ENCODE assay signal across 11 mouse cellular contexts in the genomic region with DNA sequence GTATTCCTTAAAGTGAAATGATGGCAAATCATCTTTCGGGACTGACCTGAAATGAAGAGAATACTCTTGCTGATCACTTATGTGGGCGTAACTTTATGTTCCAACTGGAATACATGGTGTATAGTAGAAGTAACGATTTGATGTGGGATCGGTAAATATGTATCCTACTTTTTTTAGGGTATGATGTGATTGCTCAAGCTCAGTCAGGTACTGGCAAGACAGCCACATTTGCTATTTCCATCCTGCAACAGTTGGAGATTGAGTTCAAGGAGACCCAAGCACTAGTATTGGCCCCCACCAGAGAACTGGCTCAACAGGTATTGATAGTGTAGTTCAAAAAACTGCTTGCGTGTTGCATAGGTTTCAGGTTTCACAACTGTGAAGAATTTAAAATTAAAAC. TPM values are rescaled to one million over a fixed set of nuclear protein-coding genes. Genes with fewer than 3 reads are reported as not detected.
DNase-seq lines count a peak whose midpoint lies in the region; ATAC-seq and TF ChIP-seq lines count a peak whose summit lies in the region.
"Had no signal": no experiment of that assay in that cellular context is flagged by ENCODE, and none has a peak within 500 bp of the region (broad histone marks: within the 10 kb centered on the region; RNA-seq: fewer than 3 reads in every experiment).

No protein-coding gene starts in this region.

- peak overlapping the region; percentile 100 for H3K9ac ChIP-seq in heart, embryonic 12.5 days
- peak overlapping the region; percentile 100 for H3K9ac ChIP-seq in heart, embryonic 16.5 days (ENCODE audit: low read length)

- H3K79me2 ChIP-seq in macrophage (ENCODE audit: inconsistent target) = peaks cover 45% of the 10 kb centered on the region

- H3K36me3 ChIP-seq in heart, embryonic 12.5 days = peaks cover 49% of the 10 kb centered on the region
- H3K36me3 ChIP-seq in G1E (replicated peaks) = peaks cover 50% of the 10 kb centered on the region
- peaks cover 40% of the 10 kb centered on the region for H3K36me3 ChIP-seq in heart, embryonic 16.5 days (ENCODE audit: control insufficient read depth, insufficient read depth)
- peaks cover 42% of the 10 kb centered on the region for H3K36me3 ChIP-seq in macrophage (ENCODE audit: inconsistent target)

- H3K4me2 ChIP-seq in heart, embryonic 12.5 days = peak overlapping the region; percentile 96
- peak overlapping the region; percentile 92 for H3K4me2 ChIP-seq in heart, embryonic 16.5 days (ENCODE audit: low read depth, low read length)

- peak overlapping the region; percentile 99 for H3K4me3 ChIP-seq in heart, embryonic 12.5 days
- peak overlapping the region; percentile 97 for H3K4me3 ChIP-seq in G1E (ENCODE audit: low read depth, low read length)
- H3K4me3 ChIP-seq in heart, embryonic 16.5 days (ENCODE audit: low read length) = peak overlapping the region; percentile 100
- peak overlapping the region; percentile 99 for H3K4me3 ChIP-seq in macrophage (ENCODE audit: inconsistent target)

- H3K4me1 ChIP-seq in heart, embryonic 12.5 days (replicated peaks) = peaks cover 19% of the 10 kb centered on the region
- peaks cover 21% of the 10 kb centered on the region for H3K4me1 ChIP-seq in G1E (ENCODE audit: insufficient read depth, low read depth, low read length)
- peaks cover 39% of the 10 kb centered on the region for H3K4me1 ChIP-seq in heart, embryonic 16.5 days (ENCODE audit: control insufficient read depth, insufficient read depth, low read length)

- no peaks in the 10 kb centered on the region for H3K9me3 ChIP-seq in heart, embryonic 12.5 days (replicated peaks)
- no peaks in the 10 kb centered on the region for H3K9me3 ChIP-seq in G1E (replicated peaks)
- H3K9me3 ChIP-seq in heart, embryonic 16.5 days (replicated peaks; ENCODE audit: control insufficient read depth, low read length) = no peaks in the 10 kb centered on the region

- H3K27ac ChIP-seq in heart, embryonic 12.5 days (ENCODE audit: poor library complexity, severe bottlenecking) = peak overlapping the region; percentile 48
- peak overlapping the region; percentile 38; the same call in 1 of the 2 replicates for H3K27ac ChIP-seq in heart, embryonic 16.5 days (ENCODE audit: low read length)
- peak overlapping the region; percentile 97 for H3K27ac ChIP-seq in macrophage

- no peak for TF ChIP-seq CTCF in G1E (IDR thresholded peaks at IDR 0.05; ENCODE audit: low read depth, low read length)

- H3K27me3 ChIP-seq in heart, embryonic 12.5 days (replicated peaks) = no peaks in the 10 kb centered on the region
- no peaks in the 10 kb centered on the region for H3K27me3 ChIP-seq in G1E (ENCODE audit: insufficient read depth, low read length)
- H3K27me3 ChIP-seq in heart, embryonic 16.5 days (ENCODE audit: control insufficient read depth, insufficient read depth, low read length) = no peaks in the 10 kb centered on the region
- H3K27me3 ChIP-seq: Patski had no signal

- 4% methylated on average over 5 of the region's 5 CpGs for WGBS in heart, embryonic 12.5 days
- WGBS in heart, embryonic 16.5 days = 2% methylated on average over 5 of the region's 5 CpGs
- WGBS in macrophage (ENCODE audit: missing documents) = 8% methylated on average over 5 of the region's 5 CpGs

- DNase-seq in heart, adult 9 months (ENCODE audit: low spot score in 2 of 2) = no peak
- no peak for DNase-seq in G1E (ENCODE audit: low spot score)
- no peak for DNase-seq in right cerebral cortex, adult 18-20 months
- no peak for DNase-seq in Muller cell, postnatal 12 days (ENCODE audit: inconsistent ontology term)
- DNase-seq in c-Kit-positive CD71-positive TER-119-positive erythroid progenitor cells, embryonic 14.5 days (ENCODE audit: low spot score) = no peak
- DNase-seq: right cerebral cortex, postnatal 25 days had no signal

- no peak for ATAC-seq in heart, embryonic 12.5 days (ENCODE audit: insufficient number of reproducible peaks, low FRiP score)
- ATAC-seq in G1E (ENCODE audit: extremely low read depth, insufficient number of reproducible peaks, low FRiP score, poor library complexity, severe bottlenecking) = no peak
- ATAC-seq in heart, embryonic 16.5 days (replicated peaks; ENCODE audit: extremely low read depth, insufficient read depth, low FRiP score) = no peak

RNA-seq across cellular contexts. Expression of a gene that starts 1.7 kb away (rescaled TPM):
- 195 and 209 TPM in 2 replicates for polyA plus RNA-seq in heart, embryonic 12.5 days (2016; fragmentation: Nextera tagmentation; extraction: Ambion mirVana)
- total RNA-seq in G1E (2014; fragmentation: Nextera tagmentation) (776 and 797 TPM in 2 replicates), G1E (2017) (849 and 913 TPM in 2 replicates)
- polyA plus RNA-seq in G1E (2012) (8.4 and 10.5 TPM in 2 replicates), macrophage (2018) (205 to 241 TPM (median 212 TPM) in 3 replicates)
- polyA plus RNA-seq in heart, embryonic 16.5 days (2015; fragmentation: Nextera tagmentation; extraction: Ambion mirVana) = 156 and 174 TPM in 2 replicates
- total RNA-seq in macrophage (2018; cell fraction: chromatin; rRNA removed) = 1,000 to 10,000 TPM in 15 of 26 experiments, 100 to 1,000 TPM in 11; 529 to 1,707 (median 1,135) TPM
- 100 to 1,000 TPM in 25 of 26 experiments, 10 to 100 TPM in 1; 68.9 to 198 (median 141) TPM for total RNA-seq in macrophage (2018; cell fraction: cytosol; rRNA removed)
- 1,000 to 10,000 TPM in 1 of 26 experiments, 100 to 1,000 TPM in 25; 341 to 1,235 (median 466) TPM for total RNA-seq in macrophage (2018; cell fraction: nucleus; rRNA removed)

RNA-seq across cellular contexts. Expression of a gene that starts 18.6 kb away (rescaled TPM):
- 95.0 and 106 TPM in 2 replicates for polyA plus RNA-seq in heart, embryonic 12.5 days (2016; fragmentation: Nextera tagmentation; extraction: Ambion mirVana)
- total RNA-seq in G1E (2014; fragmentation: Nextera tagmentation) (181 and 229 TPM in 2 replicates), G1E (2017) (87.3 and 90.1 TPM in 2 replicates)
- polyA plus RNA-seq in G1E (2012) (29.7 and 49.2 TPM in 2 replicates), macrophage (2018) (2.4 to 20.5 TPM (median 3.8 TPM) in 3 replicates)
- polyA plus RNA-seq in heart, embryonic 16.5 days (2015; fragmentation: Nextera tagmentation; extraction: Ambion mirVana) = 77.8 and 81.6 TPM in 2 replicates
- total RNA-seq in macrophage (2018; cell fraction: chromatin; rRNA removed) = 1 to 10 TPM in 18 of 26 experiments, not detected in 8; 1.5 to 8.8 (median 3.3) TPM
- total RNA-seq in macrophage (2018; cell fraction: cytosol; rRNA removed) = 1 to 10 TPM; 2.6 to 7.3 (median 4.9) TPM
- 10 to 100 TPM in 1 of 26 experiments, 1 to 10 TPM in 20, under 1 TPM in 5; 0.52 to 12.3 (median 1.8) TPM for total RNA-seq in macrophage (2018; cell fraction: nucleus; rRNA removed)

RNA-seq across cellular contexts. Expression of a gene that starts 37.4 kb away (rescaled TPM):
- 0.18 TPM in 1 of 2 replicates, not detected in the other for polyA plus RNA-seq in heart, embryonic 12.5 days (2016; fragmentation: Nextera tagmentation; extraction: Ambion mirVana)
- total RNA-seq in G1E (2014; fragmentation: Nextera tagmentation) (not detected in 2 replicates), G1E (2017) (0.16 TPM in 1 of 2 replicates, not detected in the other)
- polyA plus RNA-seq in G1E (2012) (not detected in 2 replicates), macrophage (2018) (not detected in 3 replicates)
- not detected in 2 replicates for polyA plus RNA-seq in heart, embryonic 16.5 days (2015; fragmentation: Nextera tagmentation; extraction: Ambion mirVana)
- not detected for total RNA-seq in macrophage (2018; cell fraction: chromatin; rRNA removed)
- not detected for total RNA-seq in macrophage (2018; cell fraction: cytosol; rRNA removed)
- not detected for total RNA-seq in macrophage (2018; cell fraction: nucleus; rRNA removed)
- total RNA-seq: hematopoietic stem cell, adult 5-6 weeks had no signal
- polyA plus RNA-seq: Patski had no signal

RNA-seq across cellular contexts. Expression of a gene that starts 51.3 kb away (rescaled TPM):
- 0.83 and 1.6 TPM in 2 replicates for polyA plus RNA-seq in heart, embryonic 12.5 days (2016; fragmentation: Nextera tagmentation; extraction: Ambion mirVana)
- total RNA-seq in G1E (2014; fragmentation: Nextera tagmentation) (not detected in 2 replicates), G1E (2017) (0.12 TPM in 1 of 2 replicates, not detected in the other)
- polyA plus RNA-seq in G1E (2012) (not detected in 2 replicates), macrophage (2018) (not detected in 3 replicates)
- polyA plus RNA-seq in heart, embryonic 16.5 days (2015; fragmentation: Nextera tagmentation; extraction: Ambion mirVana) = 0.67 and 1.0 TPM in 2 replicates
- not detected for total RNA-seq in macrophage (2018; cell fraction: chromatin; rRNA removed)
- not detected for total RNA-seq in macrophage (2018; cell fraction: cytosol; rRNA removed)
- total RNA-seq in macrophage (2018; cell fraction: nucleus; rRNA removed) = not detected
- total RNA-seq: hematopoietic stem cell, adult 5-6 weeks had no signal

Comparison
In these comparisons a context has a peak if more than half of its experiments do, and no peak if none do; other contexts are left out.
1. H3K27ac ChIP-seq: peak in every context shown above with its lines; median percentile 97 in macrophage; 48 in heart, embryonic 12.5 days; 38 in heart, embryonic 16.5 days.
2. RNA of a gene that starts 1.7 kb away (polyA plus RNA-seq): 205 to 241 TPM in macrophage, 195 to 209 TPM in heart, embryonic 12.5 days and 156 to 174 TPM in heart, embryonic 16.5 days; 8.4 to 10.5 TPM in G1E; every median in the first group is over 10 times any median in the second.
3. Peak in every context shown above with its lines, with median percentiles within 50 percentile points of each other: H3K4me3 ChIP-seq.